Mouse (Mus musculus) hindbrain, embryonic 10.5 days (tissue): ENCODE data around the gene Foxd4. TPM values are rescaled to one million over a fixed set of nuclear protein-coding genes. Genes with fewer than 3 reads are reported as not detected.
"Not testable (repeated sequence)": the region's sequence is repeated elsewhere in the genome, so short reads cannot be mapped to it uniquely, and the experiment has no call there.

Experiments
- DNase-seq: peaks from one replicate; pipeline ENCODE4 v3.0.0-alpha.2; 2017; ENCODE audit warnings: low spot score
- H3K27ac ChIP-seq: fragments of 300-500 bp; sonication (generic); 2 replicates; pipeline ENCODE4 v1.5.1; 2016; ENCODE audit warnings: mild to moderate bottlenecking, moderate library complexity
- H3K27me3 ChIP-seq: fragments of 300-500 bp; sonication (generic); 2 replicates; pipeline ENCODE4 v1.6.1; 2016; ENCODE audit warnings: mild to moderate bottlenecking; ENCODE audit not compliant: poor library complexity, insufficient read depth, severe bottlenecking
- H3K36me3 ChIP-seq: fragments of 300-500 bp; sonication (generic); 2 replicates; pipeline ENCODE4 v1.6.1; 2016; ENCODE audit warnings: mild to moderate bottlenecking, moderate library complexity
- H3K4me1 ChIP-seq: fragments of 300-500 bp; sonication (generic); replicated peaks from 2 replicates; pipeline ENCODE4 v1.6.1; 2016; ENCODE audit warnings: mild to moderate bottlenecking
- H3K4me3 ChIP-seq: fragments of 300-500 bp; sonication (generic); 2 replicates; pipeline ENCODE4 v1.5.1; 2016; ENCODE audit warnings: mild to moderate bottlenecking, moderate library complexity
- H3K9me3 ChIP-seq: fragments of 300-500 bp; sonication (generic); 2 replicates; pipeline ENCODE4 v1.6.1; 2016; ENCODE audit warnings: mild to moderate bottlenecking, moderate library complexity
- WGBS: fragments of 180-500 bp; shearing (Covaris S2); methylation state at CpG from one replicate; pipeline ENCODE4 v1.1.7; 2016; 5-methylcytosine and 5-hydroxymethylcytosine counted together
- polyA plus RNA-seq: library from polyadenylated mRNA; unstranded; fragments of >200 nt; fragmentation: Nextera tagmentation; extraction: Ambion mirVana; gene quantifications from 2 replicates; pipeline ENCODE4 v1.2.1, GENCODE M21; 2016

Gene Foxd4
- polyA plus RNA-seq, 1 experiment from 2014 or later: 0.42 TPM

GRCm38 (mm10) chr19:24898737-24899577 is 2.0 kb downstream of the Foxd4 start:
- peak overlapping the region; percentile 53 for H3K4me3 ChIP-seq
- 3% methylated on average over 34 of the region's 34 CpGs for WGBS

DNA sequence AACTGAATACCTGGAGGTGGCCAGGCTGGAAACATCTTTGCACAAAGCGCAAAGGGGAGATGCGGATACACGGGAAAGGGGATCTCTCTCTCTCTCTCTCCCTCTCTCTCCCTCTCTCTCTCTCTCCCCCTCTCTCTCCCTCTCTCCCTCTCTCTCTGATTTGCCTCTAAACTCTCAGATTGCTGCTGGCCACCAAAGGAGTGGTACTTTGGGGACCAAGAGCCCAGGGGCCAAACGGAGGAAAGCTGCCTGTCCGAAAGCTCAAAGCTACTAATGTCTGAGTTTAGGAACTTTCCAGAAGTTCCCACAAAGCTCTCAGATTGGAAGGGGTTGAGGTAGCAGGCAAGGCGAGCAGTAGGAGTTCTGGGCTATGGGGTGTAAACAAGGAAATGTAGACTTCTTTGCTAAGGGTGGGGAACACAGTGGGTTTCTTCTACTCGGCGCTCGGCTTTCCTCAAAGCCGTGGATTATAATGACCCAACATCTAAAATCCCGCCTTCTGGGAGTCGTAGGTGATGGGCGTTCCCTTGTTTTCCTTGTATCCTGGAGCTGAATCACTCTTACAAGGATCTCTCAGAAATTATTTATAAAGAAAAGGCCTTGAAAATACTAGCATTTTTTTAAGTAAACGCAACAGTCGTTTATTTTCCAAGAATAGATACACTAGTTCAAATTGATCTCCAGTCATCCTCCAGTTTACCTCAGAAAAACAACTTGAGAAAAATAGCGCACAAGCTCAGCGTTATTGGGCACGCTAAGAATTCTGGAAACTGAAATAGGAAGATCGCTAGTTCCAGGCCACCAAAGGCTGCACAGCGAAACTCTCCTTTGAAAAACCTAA is 2.9 kb downstream of the Foxd4 start:
- Histone ChIP-seq H3K4me1 (peaks cover 29% of the 10 kb centered on the region), H3K27ac (no peak overlapping the region), H3K36me3 (no peaks in the 10 kb centered on the region), H3K4me3 (peak overlapping the region; percentile 41), H3K27me3 (peaks cover 88% of the 10 kb centered on the region), H3K9me3 (no peaks in the 10 kb centered on the region)
- 2% methylated on average over 20 of the region's 20 CpGs for WGBS
- DNase-seq: peak; percentile 37

More at GRCm38 (mm10) chr19:24898737-24899577, 2.0 kb downstream of the Foxd4 start:
- Histone ChIP-seq H3K4me1 (peaks cover 29% of the 10 kb centered on the region), H3K36me3 (no peaks in the 10 kb centered on the region), H3K9me3 (no peaks in the 10 kb centered on the region), H3K27me3 (peaks cover 96% of the 10 kb centered on the region), H3K27ac (0 out of 2 replicates have a peak overlapping the region, but pooled peaks have one; percentile 0)
- DNase-seq: no peak

GRCm38 (mm10) chr19:24897006-24897895 is 3.7 kb downstream of the Foxd4 start:
- H3K4me3 ChIP-seq: peak overlapping the region; percentile 41
- no peaks in the 10 kb centered on the region for H3K9me3 ChIP-seq
- H3K27ac ChIP-seq: no peak overlapping the region
- H3K27me3 ChIP-seq: peaks cover 79% of the 10 kb centered on the region
- H3K4me1 ChIP-seq: peaks cover 29% of the 10 kb centered on the region
- peak; percentile 53 for DNase-seq
- 1% methylated on average over 57 of the region's 57 CpGs for WGBS
- H3K36me3 ChIP-seq: no peaks in the 10 kb centered on the region

DNA sequence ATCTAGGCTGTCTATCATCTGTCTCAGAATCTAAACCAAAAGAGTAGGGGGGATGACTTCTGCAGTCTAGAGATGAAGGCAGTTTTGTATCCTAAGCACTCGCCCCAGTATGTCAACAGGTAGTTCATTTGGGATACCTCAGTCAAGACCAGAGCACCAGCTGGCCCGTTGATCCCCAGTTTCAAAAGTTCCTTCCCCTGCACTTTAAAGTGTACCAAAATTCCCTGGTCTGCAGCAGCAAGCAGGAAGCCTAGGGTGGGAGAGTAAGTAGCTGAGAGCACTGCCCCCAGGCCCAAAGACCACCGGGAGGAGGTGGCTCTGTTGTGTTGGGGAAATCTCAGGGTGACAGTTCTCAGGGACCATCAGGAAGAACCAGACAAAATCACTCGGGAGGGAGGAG is 4.5 kb downstream of the Foxd4 start:
- H3K27ac ChIP-seq: no peak overlapping the region
- peaks cover 72% of the 10 kb centered on the region for H3K27me3 ChIP-seq
- H3K4me1 ChIP-seq: peaks cover 29% of the 10 kb centered on the region
- no peaks in the 10 kb centered on the region for H3K9me3 ChIP-seq
- H3K4me3 ChIP-seq: no peak overlapping the region
- WGBS: 8% methylated on average over 4 of the region's 4 CpGs
- peak; percentile 15 for DNase-seq
- no peaks in the 10 kb centered on the region for H3K36me3 ChIP-seq

DNA sequence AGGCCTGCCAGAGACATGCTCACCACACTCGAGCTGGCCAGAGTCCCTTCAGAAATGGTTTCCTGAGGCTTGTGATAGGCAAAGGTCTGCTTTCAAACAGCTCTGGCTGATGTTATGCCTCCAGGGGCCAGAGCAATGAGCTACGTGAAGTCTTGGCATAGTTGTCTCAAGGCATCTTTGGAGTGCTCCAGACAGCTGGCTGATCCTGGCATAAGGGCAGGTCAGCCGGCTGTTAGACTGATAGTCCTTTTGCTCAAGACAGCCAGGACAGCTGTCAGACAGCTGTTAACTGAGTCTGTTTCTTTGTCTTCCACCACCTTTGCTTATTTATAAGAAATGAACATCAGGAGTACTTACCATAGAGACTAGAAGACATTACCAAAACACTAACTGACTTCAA is 14.1 kb downstream of the Foxd4 start:
- Histone ChIP-seq H3K4me3 (no peak overlapping the region), H3K4me1 (no peaks in the 10 kb centered on the region), H3K27ac (no peak overlapping the region), H3K9me3 (no peaks in the 10 kb centered on the region), H3K36me3 (no peaks in the 10 kb centered on the region), H3K27me3 (peaks cover 15% of the 10 kb centered on the region)
- 83% methylated on average over 3 of the region's 3 CpGs for WGBS
- DNase-seq: no peak

DNA sequence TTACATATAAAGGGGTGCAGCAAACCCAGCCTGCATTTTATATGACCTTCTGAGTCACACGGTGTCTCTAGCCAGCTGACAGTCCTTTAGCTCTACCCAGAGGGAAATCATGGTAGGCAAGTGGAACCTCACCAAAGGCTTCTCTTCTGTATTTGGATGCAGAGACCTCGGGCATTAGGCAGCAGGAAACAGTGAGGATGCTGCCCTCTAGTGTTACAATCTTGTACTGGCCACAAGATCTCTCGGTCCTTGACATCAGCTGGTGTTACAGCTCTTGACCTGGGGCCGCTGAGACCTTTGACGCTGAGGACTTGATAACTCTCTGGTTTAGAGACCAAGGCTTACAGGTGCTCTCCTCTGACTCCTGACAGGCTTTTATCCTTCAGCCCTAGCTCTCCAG is 15.5 kb downstream of the Foxd4 start:
- H3K4me3 ChIP-seq: no peak overlapping the region
- peak; percentile 56 for DNase-seq
- H3K36me3 ChIP-seq: no peaks in the 10 kb centered on the region
- WGBS: 20% methylated on average over 5 of the region's 5 CpGs
- H3K27ac ChIP-seq: no peak overlapping the region
- peaks cover 15% of the 10 kb centered on the region for H3K27me3 ChIP-seq
- 0 out of 2 replicates have a peak, but pooled peaks cover 2% of the 10 kb centered on the region for H3K4me1 ChIP-seq
- no peaks in the 10 kb centered on the region for H3K9me3 ChIP-seq

DNA sequence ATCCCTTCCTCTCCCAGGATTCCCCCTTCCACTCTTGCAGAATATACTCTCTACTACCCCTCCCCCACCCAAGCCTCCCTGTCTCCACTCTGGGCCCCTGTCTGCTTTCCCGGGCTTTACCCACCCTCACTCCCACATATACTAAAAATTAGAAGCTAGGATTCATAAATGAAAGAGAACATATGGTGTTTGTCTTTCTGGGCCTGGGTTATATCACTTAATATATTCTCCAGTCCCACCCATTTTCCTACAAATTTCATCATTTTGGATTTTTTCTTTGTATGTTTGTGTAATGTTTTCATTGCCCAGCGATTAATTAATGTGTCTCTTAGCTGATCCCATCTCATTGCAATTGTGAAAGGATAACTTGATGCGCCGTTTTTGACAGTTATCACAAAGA is 19.8 kb downstream of the Foxd4 start:
- DNase-seq: no peak
- Histone ChIP-seq H3K4me3 (no peak overlapping the region), H3K36me3 (no peaks in the 10 kb centered on the region), H3K27me3 (peaks cover 6% of the 10 kb centered on the region), H3K4me1 (0 out of 2 replicates have a peak, but pooled peaks cover 2% of the 10 kb centered on the region), H3K27ac (no peak overlapping the region), H3K9me3 (0 out of 2 replicates have a peak, but pooled peaks cover 3% of the 10 kb centered on the region)
- WGBS: 65% methylated on average over 4 of the region's 4 CpGs

DNA sequence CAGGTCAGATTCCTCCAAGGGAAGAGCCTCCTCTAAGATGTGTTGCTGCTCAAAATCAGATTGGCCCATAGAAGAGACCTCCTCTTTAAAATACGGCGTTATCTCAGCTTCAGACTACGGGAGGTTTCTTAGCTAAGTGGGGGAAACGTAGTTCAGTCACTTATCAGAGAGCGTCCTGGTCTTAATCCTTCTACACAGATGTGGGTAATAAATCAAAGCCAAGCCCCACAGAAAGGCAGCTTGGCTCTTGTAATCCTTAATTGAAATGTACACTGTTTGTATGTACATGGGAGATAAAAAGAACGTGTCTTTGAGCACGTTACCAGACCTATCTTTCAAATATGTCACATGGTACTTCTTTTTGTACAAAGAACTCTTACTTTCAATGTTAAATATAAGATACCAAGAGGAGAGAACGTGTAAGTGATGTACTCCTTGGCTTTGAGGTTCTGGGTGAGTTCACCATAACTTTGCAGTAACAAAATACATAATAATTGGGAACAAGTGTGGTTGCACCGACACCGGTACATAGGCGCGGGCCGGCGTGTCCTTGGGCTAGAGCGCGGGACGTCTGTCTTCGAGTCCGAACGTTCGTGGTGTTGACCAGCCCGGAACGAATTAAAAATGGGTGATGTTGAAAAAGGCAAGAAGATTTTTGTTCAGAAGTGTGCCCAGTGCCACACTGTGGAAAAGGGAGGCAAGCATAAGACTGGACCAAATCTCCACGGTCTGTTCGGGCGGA is 25.7 kb downstream of the Foxd4 start, which contains the start of gene Gm10053:
Gene Gm10053, plus strand, starts transcription at position 558 of the 742 bp plus-strand sequence.
- H3K4me3 ChIP-seq, H3K36me3 ChIP-seq, H3K27ac ChIP-seq, H3K4me1 ChIP-seq, DNase-seq, H3K9me3 ChIP-seq: not testable (repeated sequence)
- 92% methylated on average over 23 of the region's 26 CpGs for WGBS
- H3K27me3 ChIP-seq: peaks cover 14% of the 10 kb centered on the region

- 81% methylated on average over 2 of the region's 2 CpGs for WGBS
- peaks cover 23% of the 10 kb centered on the region for H3K27me3 ChIP-seq
- 0 out of 2 replicates have a peak, but pooled peaks cover 3% of the 10 kb centered on the region for H3K9me3 ChIP-seq
- no peak overlapping the region for H3K4me3 ChIP-seq
- no peak for DNase-seq
- H3K4me1 ChIP-seq: 0 out of 2 replicates have a peak, but pooled peaks cover 9% of the 10 kb centered on the region
- no peak overlapping the region for H3K27ac ChIP-seq
- no peaks in the 10 kb centered on the region for H3K36me3 ChIP-seq
Measured at GRCm38 (mm10) chr19:24873873-24874272, 27.1 kb downstream of the Foxd4 start.

GRCm38 (mm10) chr19:24871037-24871635 is 29.9 kb downstream of the Foxd4 start:
- H3K36me3 ChIP-seq: no peaks in the 10 kb centered on the region
- H3K27ac ChIP-seq: no peak overlapping the region
- no peaks in the 10 kb centered on the region for H3K9me3 ChIP-seq
- DNase-seq: peak; percentile 85
- peaks cover 9% of the 10 kb centered on the region; the same call in 1 of the 2 replicates for H3K4me1 ChIP-seq
- 25% methylated on average over 18 of the region's 18 CpGs for WGBS
- peaks cover 26% of the 10 kb centered on the region for H3K27me3 ChIP-seq
- peak overlapping the region; percentile 47 for H3K4me3 ChIP-seq

- Histone ChIP-seq H3K27me3 (peaks cover 50% of the 10 kb centered on the region), H3K36me3 (no peaks in the 10 kb centered on the region), H3K9me3 (no peaks in the 10 kb centered on the region), H3K4me1 (peaks cover 11% of the 10 kb centered on the region), H3K27ac (no peak overlapping the region), H3K4me3 (no peak overlapping the region)
- no peak for DNase-seq
- 88% methylated on average over 9 of the region's 9 CpGs for WGBS
Measured at GRCm38 (mm10) chr19:24865436-24865835, 35.6 kb downstream of the Foxd4 start.
